Mouse (Mus musculus) neural tube, embryonic 15.5 days (tissue): Measurements from ENCODE around the gene Hmgn1. TPM values are rescaled to one million over a fixed set of nuclear protein-coding genes. Genes with fewer than 3 reads are reported as not detected.
"Not testable (repeated sequence)": the region's sequence is repeated elsewhere in the genome, so short reads cannot be mapped to it uniquely, and the experiment has no call there.

Experiments used
- ATAC-seq: fragments of 200-750 bp; cut with Nextera tagmentation; 2 replicates; pipeline ENCODE4 v1.8.0; 2017; ENCODE audit warnings: mild to moderate bottlenecking, moderate TSS enrichment, moderate library complexity; ENCODE audit not compliant: low FRiP score
- H3K27ac ChIP-seq: fragments of 300-500 bp; sonication (generic); replicated peaks from 2 replicates; pipeline ENCODE4 v1.5.1; 2015; ENCODE audit warnings: mild to moderate bottlenecking, inconsistent platforms
- H3K27me3 ChIP-seq: fragments of 300-500 bp; sonication (generic); replicated peaks from 2 replicates; pipeline ENCODE4 v1.6.1; 2015; ENCODE audit warnings: inconsistent platforms
- H3K36me3 ChIP-seq: fragments of 300-500 bp; sonication (generic); 2 replicates; pipeline ENCODE4 v1.6.1; 2015; ENCODE audit warnings: inconsistent platforms
- H3K4me1 ChIP-seq: fragments of 300-500 bp; sonication (generic); 2 replicates; pipeline ENCODE4 v1.6.1; 2015; ENCODE audit warnings: inconsistent platforms
- H3K4me2 ChIP-seq: fragments of 300-500 bp; sonication (generic); 2 replicates; pipeline ENCODE4 v1.6.1; 2015; ENCODE audit warnings: inconsistent platforms, mild to moderate bottlenecking, moderate library complexity
- H3K4me3 ChIP-seq: fragments of 300-500 bp; sonication (generic); replicated peaks from 2 replicates; pipeline ENCODE4 v1.5.1; 2015; ENCODE audit warnings: mild to moderate bottlenecking, inconsistent platforms
- H3K9ac ChIP-seq: fragments of 300-500 bp; sonication (generic); replicated peaks from 2 replicates; pipeline ENCODE4 v1.6.1; 2015; ENCODE audit warnings: mild to moderate bottlenecking, inconsistent platforms
- H3K9me3 ChIP-seq: fragments of 300-500 bp; sonication (generic); replicated peaks from 2 replicates; pipeline ENCODE4 v1.6.1; 2016; ENCODE audit warnings: inconsistent platforms
- WGBS: fragments of 180-500 bp; shearing (Covaris S2); methylation state at CpG from one replicate; pipeline ENCODE4 v1.1.7; 2015; ENCODE audit warnings: mixed read lengths; 5-methylcytosine and 5-hydroxymethylcytosine counted together
- polyA plus RNA-seq: library from polyadenylated mRNA; unstranded; fragments of >200 nt; fragmentation: Nextera tagmentation; extraction: Ambion mirVana; gene quantifications from 2 replicates; pipeline ENCODE4 v1.2.1, GENCODE M21; 2015

Hmgn1 gene
- polyA plus RNA-seq, 1 experiment from 2014 or later = 273 TPM

DNA sequence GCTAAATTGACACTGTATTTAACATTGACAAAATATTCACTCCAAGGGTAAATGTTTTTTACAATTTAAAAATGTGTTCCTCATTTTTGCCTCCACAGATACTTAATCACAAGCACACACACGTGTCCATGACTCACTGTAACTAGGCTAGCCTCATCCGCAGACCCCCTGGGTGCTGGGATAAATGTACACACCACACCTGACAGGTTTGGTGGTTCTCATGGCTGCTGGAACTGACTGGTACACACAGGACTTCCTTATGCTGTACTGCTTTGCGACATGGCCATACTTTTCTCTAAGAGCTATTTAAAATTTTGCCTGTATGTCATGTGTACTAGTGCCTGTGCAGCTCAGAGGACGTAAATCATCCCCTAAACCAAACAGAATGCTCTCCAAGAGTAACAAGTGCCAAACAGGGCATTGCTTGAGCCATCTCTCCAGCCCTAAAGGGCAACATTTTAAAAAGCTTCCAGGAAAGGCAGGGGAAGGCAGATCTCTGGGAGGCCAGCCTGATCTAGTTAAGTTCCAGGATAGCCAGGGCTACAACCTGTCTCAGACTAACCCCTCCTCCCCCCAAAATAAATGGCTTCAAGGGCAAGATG is 7.4 kb downstream of the Hmgn1 start:
- H3K4me2 ChIP-seq = no peak overlapping the region
- H3K4me3 ChIP-seq = no peak overlapping the region
- peaks cover 65% of the 10 kb centered on the region for H3K36me3 ChIP-seq
- WGBS = 82% methylated on average over 4 of the region's 4 CpGs
- no peaks in the 10 kb centered on the region for H3K9me3 ChIP-seq
- H3K4me1 ChIP-seq = peaks cover 12% of the 10 kb centered on the region
- ATAC-seq = no peak
- no peak overlapping the region for H3K9ac ChIP-seq
- no peaks in the 10 kb centered on the region for H3K27me3 ChIP-seq
- H3K27ac ChIP-seq = no peak overlapping the region

GRCm38 (mm10) chr16:96114729-96115128 is 12.8 kb downstream of the Hmgn1 start:
- H3K36me3 ChIP-seq = peaks cover 19% of the 10 kb centered on the region
- no peaks in the 10 kb centered on the region for H3K9me3 ChIP-seq
- H3K4me2 ChIP-seq = no peak overlapping the region
- no peaks in the 10 kb centered on the region for H3K27me3 ChIP-seq
- H3K4me1 ChIP-seq = no peaks in the 10 kb centered on the region
- no peak overlapping the region for H3K4me3 ChIP-seq
- ATAC-seq = no peak
- H3K27ac ChIP-seq = no peak overlapping the region
- 54% methylated on average over 4 of the region's 4 CpGs for WGBS
- no peak overlapping the region for H3K9ac ChIP-seq

DNA sequence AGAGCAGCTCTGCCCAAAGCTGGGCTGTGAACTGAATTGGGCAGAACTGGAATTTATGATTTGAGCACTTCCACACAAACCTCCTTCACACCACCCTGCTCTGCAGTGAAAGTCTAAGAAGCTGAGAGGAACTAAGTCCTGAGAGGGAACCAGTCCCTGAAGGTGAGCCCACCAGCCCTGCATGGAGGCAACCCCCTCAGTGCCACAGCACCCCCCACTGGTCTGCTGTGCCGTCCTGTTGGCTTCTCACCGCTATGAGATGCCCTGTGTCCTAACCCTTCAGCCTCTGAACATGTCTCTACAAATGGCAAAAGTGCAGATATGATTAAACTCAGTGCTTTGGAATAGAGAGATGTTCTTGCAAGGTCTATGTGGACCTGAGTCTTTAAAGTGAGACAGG is 14.8 kb downstream of the Hmgn1 start:
- ATAC-seq = no peak
- WGBS = 56% methylated on average over 2 of the region's 2 CpGs

DNA sequence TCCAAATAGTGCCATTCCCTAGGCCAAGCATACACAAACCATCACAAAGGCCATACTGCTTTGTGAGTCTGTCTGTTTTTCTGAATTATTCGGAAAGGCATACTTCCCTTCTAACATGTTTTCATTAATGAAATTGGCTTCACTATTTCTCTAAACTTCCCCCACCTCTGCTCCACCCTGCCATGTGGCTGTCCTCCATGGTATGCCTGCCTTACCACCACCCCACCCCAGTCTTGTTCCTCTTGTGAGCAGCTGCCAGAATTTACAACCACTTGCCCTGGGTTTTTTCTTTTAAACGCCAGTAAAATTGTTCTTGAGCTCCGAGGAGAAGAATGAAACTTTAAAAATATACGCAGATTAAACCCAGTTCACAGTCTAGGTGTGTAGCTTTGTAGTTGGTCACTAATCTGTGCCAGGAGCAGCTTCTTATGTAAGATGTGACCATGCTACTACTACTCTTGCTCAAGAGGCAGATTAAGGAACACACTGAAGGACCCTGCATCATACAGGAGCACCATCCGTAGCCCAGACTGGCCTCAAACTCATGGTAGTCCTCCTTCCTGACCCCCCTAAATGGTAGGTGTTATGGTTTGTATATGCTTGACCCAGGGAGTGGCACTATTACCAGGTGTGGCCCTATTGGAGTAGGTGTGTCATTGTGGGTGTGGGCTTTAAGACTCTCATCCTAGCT is 16.7 kb downstream of the Hmgn1 start:
- H3K27me3 ChIP-seq = no peaks in the 10 kb centered on the region
- no peaks in the 10 kb centered on the region for H3K4me1 ChIP-seq
- 87% methylated on average over 5 of the region's 5 CpGs for WGBS
- no peaks in the 10 kb centered on the region for H3K9me3 ChIP-seq
- ATAC-seq = no peak
- no peak overlapping the region for H3K4me2 ChIP-seq
- H3K36me3 ChIP-seq = no peaks in the 10 kb centered on the region
- no peak overlapping the region for H3K4me3 ChIP-seq
- H3K9ac ChIP-seq = no peak overlapping the region
- no peak overlapping the region for H3K27ac ChIP-seq

More for the DNA sequence above, 14.8 kb downstream of the Hmgn1 start:
- Histone ChIP-seq H3K4me2 (no peak overlapping the region), H3K4me3 (no peak overlapping the region), H3K4me1 (no peaks in the 10 kb centered on the region), H3K27ac (no peak overlapping the region), H3K9ac (no peak overlapping the region), H3K9me3 (no peaks in the 10 kb centered on the region), H3K27me3 (no peaks in the 10 kb centered on the region), H3K36me3 (peaks cover 2% of the 10 kb centered on the region; the same call in 1 of the 2 replicates)

DNA sequence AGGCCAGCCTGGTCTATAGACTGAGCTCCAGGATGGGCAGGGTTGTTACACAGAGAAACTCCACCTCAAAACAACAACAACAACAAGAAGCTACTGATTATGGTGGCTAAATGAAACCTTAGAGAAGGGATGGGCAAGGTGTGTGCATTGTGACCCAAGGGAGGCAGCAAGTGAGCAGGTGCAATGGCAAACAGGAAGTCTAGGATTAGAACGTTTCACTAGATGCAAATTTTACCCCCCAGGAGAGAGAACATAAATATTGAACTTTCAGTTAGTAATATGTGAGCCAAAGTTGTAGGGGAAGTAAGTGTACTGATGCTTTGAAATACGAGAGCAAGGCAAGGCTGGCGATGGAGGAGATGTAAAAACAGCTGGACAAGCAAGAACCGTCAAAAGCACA is 17.9 kb downstream of the Hmgn1 start:
- no peak overlapping the region for H3K27ac ChIP-seq
- H3K9me3 ChIP-seq = no peaks in the 10 kb centered on the region
- H3K27me3 ChIP-seq = no peaks in the 10 kb centered on the region
- ATAC-seq = no peak
- WGBS = 66% methylated on average over 4 of the region's 4 CpGs
- H3K4me3 ChIP-seq = no peak overlapping the region
- no peaks in the 10 kb centered on the region for H3K4me1 ChIP-seq
- H3K4me2 ChIP-seq = no peak overlapping the region
- no peak overlapping the region for H3K9ac ChIP-seq
- H3K36me3 ChIP-seq = no peaks in the 10 kb centered on the region

DNA sequence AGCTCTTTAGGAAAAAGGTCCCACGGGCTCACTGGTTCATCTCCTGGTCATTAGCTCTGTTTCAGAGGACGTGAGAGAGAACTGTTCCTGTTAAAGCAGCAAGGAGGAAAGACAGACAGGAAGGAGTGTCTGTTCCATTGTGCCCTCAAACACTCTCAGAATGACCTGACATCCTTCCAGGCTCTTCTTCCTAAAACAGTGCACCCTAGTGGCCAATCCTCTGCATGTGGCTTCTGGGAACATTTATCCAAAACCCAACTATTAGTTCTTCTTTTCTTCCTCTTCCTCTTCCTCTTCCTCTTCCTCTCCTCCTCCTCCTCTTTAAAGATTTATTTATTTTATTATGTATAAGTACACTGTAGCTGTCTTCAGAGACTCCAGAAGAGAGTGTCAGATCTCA is 24.5 kb downstream of the Hmgn1 start:
- H3K27ac ChIP-seq = no peak overlapping the region
- no peak overlapping the region for H3K9ac ChIP-seq
- no peaks in the 10 kb centered on the region for H3K36me3 ChIP-seq
- no peaks in the 10 kb centered on the region for H3K9me3 ChIP-seq
- H3K4me2 ChIP-seq = no peak overlapping the region
- no peaks in the 10 kb centered on the region for H3K27me3 ChIP-seq
- H3K4me3 ChIP-seq = no peak overlapping the region
- ATAC-seq = no peak
- WGBS = 62% methylated on average over 2 of the region's 2 CpGs
- no peaks in the 10 kb centered on the region for H3K4me1 ChIP-seq

GRCm38 (mm10) chr16:96097811-96098210 is 29.7 kb downstream of the Hmgn1 start:
- not testable (repeated sequence) for ATAC-seq, H3K4me2 ChIP-seq

GRCm38 (mm10) chr16:96095966-96096365 is 31.6 kb downstream of the Hmgn1 start:
- H3K36me3 ChIP-seq = no peaks in the 10 kb centered on the region
- no peak overlapping the region for H3K4me3 ChIP-seq
- ATAC-seq = no peak
- WGBS = 82% methylated on average over 5 of the region's 5 CpGs
- no peaks in the 10 kb centered on the region for H3K9me3 ChIP-seq
- H3K27me3 ChIP-seq = no peaks in the 10 kb centered on the region
- H3K4me1 ChIP-seq = no peaks in the 10 kb centered on the region
- no peak overlapping the region for H3K27ac ChIP-seq
- H3K4me2 ChIP-seq = no peak overlapping the region
- no peak overlapping the region for H3K9ac ChIP-seq

More at GRCm38 (mm10) chr16:96097811-96098210, 29.7 kb downstream of the Hmgn1 start:
- H3K27ac ChIP-seq, H3K9me3 ChIP-seq, H3K4me3 ChIP-seq, H3K4me1 ChIP-seq, H3K9ac ChIP-seq, H3K27me3 ChIP-seq, H3K36me3 ChIP-seq: not testable (repeated sequence)

DNA sequence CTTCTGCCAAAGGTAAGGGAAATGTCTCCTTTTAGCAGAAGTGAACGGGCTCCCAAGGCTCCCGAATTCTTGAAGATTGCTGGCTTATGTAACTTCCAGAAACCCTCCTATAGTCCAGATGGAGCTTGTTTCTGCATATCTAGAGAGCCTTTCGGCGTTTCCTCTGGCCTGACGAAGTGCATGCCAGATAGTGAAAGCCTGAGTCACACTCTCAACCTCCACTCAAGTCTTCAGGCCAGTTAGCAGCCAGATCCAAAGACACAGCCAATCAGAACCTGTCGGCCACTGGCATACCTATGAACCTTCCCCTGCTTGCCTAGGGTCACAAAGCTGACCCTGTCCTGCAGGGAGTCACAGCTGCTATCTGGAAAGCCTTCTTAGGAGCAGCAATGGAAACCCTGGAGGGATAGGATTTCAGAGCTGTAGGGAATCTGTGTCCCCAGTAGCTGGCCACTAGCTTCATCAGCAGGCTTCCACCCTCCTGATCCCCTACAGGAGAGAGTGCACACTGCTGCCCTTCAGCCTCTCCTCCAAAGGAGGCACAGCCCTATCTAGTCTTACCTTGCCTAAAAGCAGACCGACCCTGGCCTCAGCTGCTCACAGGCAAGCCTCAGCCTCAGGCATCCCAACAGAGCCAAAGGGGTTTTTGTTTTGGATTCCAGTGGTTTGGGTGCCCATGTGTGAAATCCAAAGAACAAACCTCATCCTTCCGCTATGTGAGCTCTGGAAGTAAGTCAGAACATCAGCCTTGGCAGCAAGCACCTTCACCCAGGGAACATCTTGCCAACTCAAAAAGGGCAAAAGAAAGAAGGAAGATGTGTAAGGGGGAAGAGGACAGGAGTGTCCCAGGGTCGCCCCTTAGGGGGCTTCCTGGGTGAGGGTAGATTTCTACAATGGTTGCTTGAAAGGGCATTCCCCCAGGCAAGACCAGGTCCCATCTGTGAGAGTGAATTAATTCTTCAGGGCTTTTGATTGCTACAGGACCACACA is 35.7 kb downstream of the Hmgn1 start:
- Histone ChIP-seq H3K4me3 (no peak overlapping the region), H3K9ac (no peak overlapping the region), H3K4me2 (no peak overlapping the region), H3K36me3 (no peaks in the 10 kb centered on the region), H3K27ac (no peak overlapping the region), H3K9me3 (no peaks in the 10 kb centered on the region), H3K4me1 (no peaks in the 10 kb centered on the region), H3K27me3 (no peaks in the 10 kb centered on the region)
- no peak for ATAC-seq
- WGBS = 74% methylated on average over 9 of the region's 9 CpGs

DNA sequence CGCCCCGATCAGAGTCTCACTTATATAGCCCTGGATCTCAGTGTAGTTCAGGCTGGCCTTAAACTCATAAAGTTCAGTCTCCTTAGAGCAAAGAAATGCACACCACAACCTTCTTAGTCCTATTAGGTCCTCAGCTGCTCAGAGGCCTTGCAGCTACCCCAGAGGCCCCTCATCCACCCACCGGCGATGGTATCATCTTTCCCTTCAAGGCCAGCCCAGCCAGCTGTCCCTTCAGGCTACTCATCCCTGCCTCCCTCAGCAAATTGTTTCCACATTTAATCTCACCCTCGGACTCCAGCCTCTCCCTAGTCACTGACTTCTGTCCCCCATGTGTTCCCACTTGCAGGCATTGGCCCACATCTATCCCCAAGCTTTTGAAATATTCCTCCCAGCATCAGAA is 39.4 kb downstream of the Hmgn1 start:
- Histone ChIP-seq H3K9me3 (no peaks in the 10 kb centered on the region), H3K27ac (no peak overlapping the region), H3K27me3 (no peaks in the 10 kb centered on the region), H3K4me2 (no peak overlapping the region), H3K4me3 (no peak overlapping the region), H3K9ac (no peak overlapping the region), H3K4me1 (peaks cover 11% of the 10 kb centered on the region), H3K36me3 (no peaks in the 10 kb centered on the region)
- WGBS = 81% methylated on average over 5 of the region's 5 CpGs
- no peak for ATAC-seq

GRCm38 (mm10) chr16:96087436-96087835 is 40.1 kb downstream of the Hmgn1 start:
- 79% methylated on average over 4 of the region's 4 CpGs for WGBS
- Histone ChIP-seq H3K36me3 (no peaks in the 10 kb centered on the region), H3K4me2 (no peak overlapping the region), H3K27me3 (no peaks in the 10 kb centered on the region), H3K9ac (no peak overlapping the region), H3K27ac (no peak overlapping the region), H3K4me1 (peaks cover 11% of the 10 kb centered on the region), H3K4me3 (no peak overlapping the region), H3K9me3 (no peaks in the 10 kb centered on the region)
- ATAC-seq = no peak
